Comparison of ENCODE assay signal across 14 mouse cellular contexts in the genomic region with DNA sequence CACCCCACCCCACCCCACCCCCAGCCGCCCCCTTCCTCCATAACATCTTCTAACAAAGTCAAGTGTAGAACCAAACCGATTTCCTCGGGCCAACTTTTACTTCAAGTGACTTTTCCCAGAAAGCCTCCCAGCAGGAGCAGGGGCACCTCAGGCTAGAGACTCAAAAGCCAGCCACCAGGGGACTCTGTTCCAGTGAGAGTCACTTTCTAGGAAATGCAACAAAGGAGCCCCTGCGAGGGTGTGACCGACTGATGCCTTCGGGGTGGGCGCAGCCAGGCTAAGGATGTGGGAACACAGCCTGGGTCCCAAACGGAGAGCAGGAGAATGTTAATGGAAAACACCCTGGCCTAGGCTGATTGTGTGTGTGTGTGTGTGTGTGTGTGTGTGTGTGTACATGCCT.
"Had no signal": no experiment of that assay in that cellular context is flagged by ENCODE, and none has a peak within 500 bp of the region (broad histone marks: within the 10 kb centered on the region; RNA-seq: fewer than 3 reads in every experiment).

No protein-coding gene starts in this region.

- H3K36me3 ChIP-seq: limb, embryonic 12.5 days; liver, embryonic 13.5 days; midbrain, embryonic 12.5 days had no signal

- ATAC-seq: liver, postnatal 0 days had no signal

- DNase-seq: kidney, adult 8-10 months; kidney, postnatal 36 days; layer of hippocampus, adult 9-11 months; layer of hippocampus, postnatal 36 days; liver; liver, embryonic 13.5 days; liver, postnatal 0 days; lung, postnatal 14 days; right cerebral cortex, adult 18-20 months; right cerebral cortex, postnatal 25 days; thymus, postnatal 4 days had no signal

- H3K27ac ChIP-seq: limb, embryonic 12.5 days; liver, embryonic 13.5 days; macrophage; midbrain, embryonic 12.5 days had no signal

- H3K4me1 ChIP-seq: liver, embryonic 13.5 days; midbrain, embryonic 12.5 days had no signal

- H3K4me3 ChIP-seq: limb, embryonic 12.5 days; liver, embryonic 13.5 days; midbrain, embryonic 12.5 days had no signal

- H3K9ac ChIP-seq: limb, embryonic 12.5 days; liver, embryonic 13.5 days; liver, postnatal 0 days; midbrain, embryonic 12.5 days had no signal

- H3K4me2 ChIP-seq: limb, embryonic 12.5 days; liver, embryonic 13.5 days; midbrain, embryonic 12.5 days had no signal

- H3K9me3 ChIP-seq: limb, embryonic 12.5 days; liver, embryonic 13.5 days; midbrain, embryonic 12.5 days had no signal
